Mouse (Mus musculus): ENCODE measurements at regions not wholly inside any gene's neighbourhood (a gene's known extent, or its start where the extent isn't known, plus 50 kb on each side); places are given as distances from the start of the nearest gene placed in this dataset.
A peak's percentile ranks its signal among the peaks of the same experiment; 100 is the strongest.

DNA sequence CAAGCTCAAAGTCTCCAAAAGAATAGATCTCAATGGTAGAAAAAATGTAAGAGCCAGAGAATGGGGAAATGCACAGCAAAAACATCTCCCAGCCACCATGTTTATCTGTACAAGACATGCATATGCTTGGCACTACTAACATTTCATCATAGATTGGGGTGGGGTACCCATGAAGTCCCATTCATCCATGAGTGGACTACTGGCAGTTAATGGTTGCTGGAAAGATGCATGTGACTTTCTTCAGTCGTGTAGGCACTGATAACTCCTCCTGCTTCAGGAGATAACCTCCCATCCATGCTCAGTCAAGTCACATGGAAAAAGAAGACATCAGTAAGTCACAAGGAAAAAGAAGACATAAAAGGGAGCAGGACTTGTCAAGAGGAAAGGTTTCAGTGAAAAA is 65.3 kb downstream of the Lpar4 start:
- DNase-seq (ENCODE audit: low spot score in 2 of 2), result no peak

DNA sequence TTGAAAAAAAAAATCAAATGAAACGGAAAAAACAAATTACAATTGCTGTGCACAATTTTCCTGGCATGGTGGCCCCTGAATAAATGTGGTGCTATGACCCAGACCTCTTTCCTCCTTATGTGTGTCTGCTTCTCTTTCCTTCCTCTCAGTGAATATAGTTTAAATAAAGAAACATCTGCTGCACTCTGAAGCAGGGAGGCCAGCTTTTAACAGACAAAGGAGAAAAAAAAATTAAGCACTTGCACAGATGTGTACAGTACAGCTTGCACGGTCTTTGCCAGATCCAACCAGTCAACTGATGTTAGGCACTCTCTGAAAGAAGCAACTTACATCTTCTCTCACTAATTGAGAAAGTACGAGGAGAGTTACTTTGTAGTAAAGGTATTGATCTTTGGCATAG is 66.4 kb downstream of the Lpar4 start:
- no peak for DNase-seq (ENCODE audit: low spot score in 2 of 2)

DNA sequence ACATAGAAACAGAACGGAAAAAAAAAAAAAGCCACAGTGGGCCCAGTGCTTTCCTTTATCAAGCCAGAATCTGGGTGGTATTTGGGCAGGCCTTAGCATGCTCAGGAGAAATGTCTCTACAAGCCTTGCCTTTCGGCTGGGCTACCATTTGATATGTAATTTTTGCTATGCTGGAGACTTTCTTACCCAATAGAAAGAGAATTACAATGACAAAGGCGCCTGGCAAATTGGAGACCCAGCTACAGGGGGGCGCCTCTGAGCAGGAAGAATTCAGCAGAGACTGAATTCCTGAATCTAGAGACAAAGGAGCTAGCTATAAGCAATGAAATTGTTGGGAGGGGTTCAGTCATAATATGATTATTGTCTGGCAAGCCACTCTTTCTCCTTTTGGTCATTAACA is 67.4 kb downstream of the Lpar4 start:
- no peak for DNase-seq (ENCODE audit: low spot score in 2 of 2)

DNA sequence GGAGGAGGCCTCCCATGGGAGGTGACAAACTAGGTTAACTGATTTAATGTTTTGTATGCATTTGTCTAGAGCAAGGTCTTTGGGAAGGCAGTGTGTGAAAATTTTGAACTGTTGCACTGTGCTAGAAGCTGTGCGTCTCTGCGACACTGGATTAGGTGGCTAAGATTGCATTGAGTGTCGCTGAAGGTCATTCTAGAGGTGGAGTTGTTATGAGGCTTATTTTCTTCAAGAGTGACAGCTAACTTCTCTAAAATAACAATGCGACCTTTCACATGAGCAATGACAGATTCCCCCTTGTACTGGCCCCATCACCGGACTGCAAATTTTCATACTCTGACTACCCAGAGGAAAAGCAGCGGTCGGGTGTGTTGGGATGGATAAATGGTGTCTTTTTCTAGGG is 83.8 kb upstream of the P2ry10 start:
- DNase-seq (ENCODE audit: low spot score in 2 of 2), result no peak

DNA sequence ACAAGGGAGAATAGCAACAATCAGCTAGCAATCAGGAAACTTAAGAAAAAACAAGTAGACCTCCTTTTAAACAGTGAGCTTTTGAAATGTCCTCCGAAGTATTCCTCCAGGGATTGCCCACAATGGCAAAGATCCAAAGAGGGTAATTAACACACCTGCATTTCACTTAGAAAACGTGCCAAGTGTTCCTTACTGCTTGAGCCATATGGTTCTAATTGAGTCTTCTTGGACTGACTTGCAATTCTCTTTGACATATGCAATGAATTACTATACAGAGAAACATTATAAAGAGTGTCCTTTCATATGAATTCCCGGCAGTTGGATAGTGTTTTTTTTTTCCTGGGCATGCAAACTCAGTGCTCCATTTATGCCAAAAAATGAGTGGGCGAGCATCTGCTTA is 79.3 kb upstream of the P2ry10 start:
- DNase-seq (ENCODE audit: low spot score in 2 of 2), result no peak

DNA sequence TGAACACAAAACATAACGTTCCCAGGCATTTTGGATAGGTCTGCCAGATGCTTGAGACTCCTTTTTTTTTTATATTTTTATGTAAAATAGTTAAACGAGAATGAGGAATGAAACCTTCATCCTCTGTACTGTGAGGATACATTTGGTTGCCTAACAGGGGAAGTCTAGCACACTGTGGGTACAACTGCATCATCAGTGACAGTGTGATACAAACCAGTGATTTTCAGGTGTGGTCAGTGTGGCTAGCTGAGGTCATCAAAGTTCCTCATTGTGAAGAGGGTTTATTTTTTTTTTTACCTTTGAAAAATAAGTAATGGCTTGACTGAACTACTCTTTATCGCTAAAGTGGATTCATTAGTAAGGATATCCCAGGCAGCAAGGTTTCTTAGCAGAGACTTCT is 75.7 kb upstream of the P2ry10 start:
- no peak for DNase-seq (ENCODE audit: low spot score in 2 of 2)

DNA sequence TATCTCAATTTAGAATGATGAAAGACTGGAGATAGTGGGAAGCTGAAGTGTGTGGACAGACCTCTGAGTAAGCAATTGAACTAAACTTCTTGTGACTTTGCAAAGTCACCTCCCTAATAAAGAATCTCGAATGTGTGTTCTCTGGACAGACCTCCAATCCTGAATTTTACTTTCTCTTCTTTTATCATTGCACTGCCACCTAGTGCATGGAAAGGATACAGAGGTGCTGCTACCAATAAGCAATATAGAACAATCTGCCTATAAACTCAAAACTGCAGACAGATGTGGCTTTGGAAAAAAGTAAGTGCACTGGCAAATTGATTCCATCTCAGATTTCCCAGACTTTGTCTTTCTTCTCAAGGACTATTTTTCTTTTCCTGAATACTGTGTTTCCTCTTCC is 73.0 kb upstream of the P2ry10 start:
- peak in 1 of 2 experiments; percentile 3 for DNase-seq (ENCODE audit: low spot score in 2 of 2)

DNA sequence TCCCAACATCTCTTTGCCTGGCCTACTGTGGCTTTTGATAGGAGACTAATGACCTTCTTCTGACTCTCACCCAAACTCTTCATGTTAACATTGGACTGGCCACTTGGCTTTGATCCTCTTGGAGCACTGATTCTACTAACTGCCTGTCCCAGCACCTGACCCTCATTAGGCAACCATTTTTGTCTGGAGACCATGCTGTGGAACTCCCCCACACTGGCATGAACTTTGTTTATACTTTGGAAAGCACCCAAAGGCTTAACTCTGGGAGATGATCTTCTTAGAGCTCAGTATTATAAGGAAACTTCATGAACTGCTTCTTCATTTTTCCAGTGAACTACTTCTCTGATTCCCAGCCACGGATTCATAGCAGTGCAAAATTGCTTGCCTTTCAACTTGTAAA is 56.6 kb upstream of the P2ry10 start:
- DNase-seq (ENCODE audit: low spot score in 2 of 2), result no peak

DNA sequence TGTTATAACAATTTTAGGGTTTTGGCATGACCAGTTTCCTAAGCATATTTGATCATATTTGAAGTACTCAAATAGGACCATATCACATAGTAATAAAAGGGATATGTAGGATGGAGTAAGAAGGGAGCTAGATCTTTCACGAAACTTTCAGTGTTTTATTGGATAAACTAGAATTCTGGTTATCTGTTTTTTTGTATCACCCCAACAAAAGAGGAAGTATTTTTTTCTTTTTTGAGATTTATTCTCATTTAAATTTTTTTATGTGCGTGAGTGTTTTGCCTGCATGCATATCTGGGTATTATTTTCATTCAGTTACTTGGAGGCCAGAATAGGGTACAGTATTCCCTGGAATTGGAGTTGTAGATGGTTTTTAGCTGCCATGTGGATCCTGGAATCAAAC is 50.3 kb upstream of the P2ry10 start:
- DNase-seq (ENCODE audit: low spot score in 2 of 2), result no peak
